Mouse (Mus musculus) stomach, postnatal 0 days (tissue): Measurements from ENCODE around the gene Adgre1.

ENCODE experiments used
- CTCF ChIP-seq: IDR thresholded peaks from 2 replicates; pipeline ENCODE4 v1.5.1; 2016; ENCODE audit warnings: antibody characterized with exemption, low read depth, mild to moderate bottlenecking, moderate library complexity
- EP300 ChIP-seq: optimal IDR thresholded peaks from 2 replicates; pipeline ENCODE3; 2016; ENCODE audit warnings: antibody characterized with exemption

GRCm38 (mm10) chr17:57337996-57338395, 20.5 kb upstream of the Adgre1 start:
- no peak for TF ChIP-seq CTCF
- no peak for TF ChIP-seq EP300
